ENCODE assay signal across 21 mouse cellular contexts in genomic region chr10:75788277-75788676, GRCm38 (mm10). TPM values are rescaled to one million over a fixed set of nuclear protein-coding genes. Genes with fewer than 3 reads are reported as not detected.
"Had no signal": no experiment of that assay in that cellular context is flagged by ENCODE, and none has a peak within 500 bp of the region (broad histone marks: within the 10 kb centered on the region; RNA-seq: fewer than 3 reads in every experiment).

No protein-coding gene starts in this region.

- H3K36me3 ChIP-seq: midbrain, embryonic 10.5 days; midbrain, embryonic 12.5 days; neural tube, embryonic 13.5 days; neural tube, embryonic 15.5 days had no signal

- H3K4me1 ChIP-seq: midbrain, embryonic 10.5 days; midbrain, embryonic 12.5 days; neural tube, embryonic 13.5 days; neural tube, embryonic 15.5 days had no signal

- DNase-seq: lung, adult 18-20 months; lung, embryonic 14.5 days; lung, postnatal 10 days; lung, postnatal 4 days; midbrain, embryonic 14.5 days; retina, postnatal 1 day; spleen, adult 18-20 months; thymus, adult 2 months; thymus, postnatal 25 days; thymus, postnatal 4 days had no signal

- H3K4me3 ChIP-seq: midbrain, embryonic 10.5 days; midbrain, embryonic 12.5 days; myocyte; neural tube, embryonic 13.5 days; neural tube, embryonic 15.5 days had no signal

- H3K27ac ChIP-seq: liver, embryonic 14.5 days; midbrain, embryonic 10.5 days; midbrain, embryonic 12.5 days; neural tube, embryonic 13.5 days; neural tube, embryonic 15.5 days had no signal

- H3K9me3 ChIP-seq: midbrain, embryonic 10.5 days; midbrain, embryonic 12.5 days; neural tube, embryonic 13.5 days; neural tube, embryonic 15.5 days had no signal

- ATAC-seq: midbrain, embryonic 16.5 days had no signal

- H3K4me2 ChIP-seq: lung, embryonic 14.5 days; midbrain, embryonic 12.5 days; neural tube, embryonic 13.5 days; neural tube, embryonic 15.5 days had no signal

- H3K9ac ChIP-seq: liver, embryonic 14.5 days; lung, embryonic 14.5 days; midbrain, embryonic 12.5 days; neural tube, embryonic 13.5 days; neural tube, embryonic 15.5 days had no signal

RNA-seq across cellular contexts. Expression of gene Gm20441, which starts 7.5 kb away (rescaled TPM):
- polyA plus RNA-seq: lung, embryonic 14.5 days; midbrain, embryonic 10.5 days; midbrain, embryonic 12.5 days; midbrain, embryonic 14.5 days; midbrain, embryonic 16.5 days; myocyte; neural tube, embryonic 11.5 days; neural tube, embryonic 13.5 days; neural tube, embryonic 15.5 days; small intestine, adult 2 months; stomach, embryonic 14.5 days; stomach, embryonic 16.5 days; thymus, adult 2 months had no signal
